Mouse (Mus musculus): Measurements from ENCODE around the gene Cfap45. TPM values are rescaled to one million over a fixed set of nuclear protein-coding genes. Genes with fewer than 3 reads are reported as not detected.

The Cfap45 gene
- polyA plus RNA-seq, 1 experiment, result 0.33 TPM

DNA sequence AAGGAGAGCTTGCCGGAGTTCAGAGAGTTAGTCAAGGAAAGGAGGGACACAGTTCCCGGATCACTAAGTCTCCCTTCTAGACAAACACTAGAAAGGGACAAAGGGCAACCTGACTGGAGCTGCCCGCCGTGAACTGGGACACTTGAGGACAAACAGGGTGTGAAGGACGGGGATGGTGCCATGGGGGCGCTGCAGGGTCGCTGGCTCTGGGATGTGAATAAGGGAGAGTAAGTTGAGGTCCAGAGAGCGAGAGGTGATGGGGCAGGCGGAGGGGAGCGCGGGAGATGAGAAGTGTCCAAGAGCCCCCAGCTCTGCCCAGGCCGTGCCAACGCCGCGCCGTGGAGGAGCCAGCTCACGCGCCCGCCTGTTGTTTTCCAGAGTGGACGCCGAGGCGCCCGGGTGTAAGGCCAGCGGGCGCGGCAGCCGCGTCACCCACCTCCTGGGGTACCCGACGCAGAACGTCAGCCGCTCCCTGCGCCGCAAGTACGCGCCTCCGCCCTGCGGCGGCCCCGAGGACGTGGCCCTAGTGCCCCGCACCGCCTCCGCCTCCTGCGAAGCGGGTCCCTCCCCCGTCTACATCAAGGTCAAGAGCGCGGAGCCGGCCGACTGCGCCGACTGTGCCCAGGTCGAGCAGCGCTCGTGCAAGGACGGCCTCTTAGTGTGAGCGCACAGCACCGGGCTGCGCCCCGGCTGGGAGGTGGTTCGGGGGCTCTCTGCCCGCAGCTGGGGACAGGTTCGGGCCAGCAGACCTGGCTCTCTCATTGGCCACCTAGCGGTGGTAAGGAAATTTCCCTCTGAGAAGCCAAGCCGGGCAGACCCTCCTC is 42.3 kb downstream of the Cfap45 start:
- WGBS, result under 1% methylated on average over 66 of the region's 66 CpGs

DNA sequence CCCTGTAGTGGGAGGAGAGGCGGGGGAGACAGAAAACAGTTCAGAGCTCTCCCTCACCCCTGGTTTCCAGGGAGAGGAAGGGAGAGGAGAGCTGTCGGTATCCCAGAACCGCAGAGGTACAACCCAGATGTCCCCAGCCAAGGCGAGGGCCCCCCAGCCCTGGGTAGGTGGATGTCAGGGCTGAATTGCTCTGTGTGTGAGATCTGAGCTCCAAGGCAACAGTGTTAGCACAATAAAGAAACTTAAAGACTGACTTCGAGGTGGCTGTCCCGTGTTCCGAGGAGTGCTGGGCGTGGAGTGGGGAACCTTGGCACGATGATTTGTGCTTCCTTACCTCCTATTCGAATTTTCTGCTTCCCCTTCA is 42.8 kb downstream of the Cfap45 start:
- no peak overlapping the region for H3K27ac ChIP-seq (ENCODE audit: insufficient read depth, low read depth, low read length)
- no peak for DNase-seq
- H3K4me3 ChIP-seq (ENCODE audit: insufficient read depth, low read depth, low read length), result peak overlapping the region; percentile 54
- H3K36me3 ChIP-seq (ENCODE audit: control insufficient read depth, insufficient read depth, low read length), result no peaks in the 10 kb centered on the region
- no peak for TF ChIP-seq CTCF (conservative IDR thresholded peaks at IDR 0.05; ENCODE audit: insufficient read depth, insufficient read length, low read depth, low read length)
- TF ChIP-seq POLR2A (IDR thresholded peaks at IDR 0.05; ENCODE audit: low read depth, low read length), result no peak
- peaks cover 5% of the 10 kb centered on the region for H3K4me1 ChIP-seq (ENCODE audit: control insufficient read depth, insufficient read depth, low read length)
- 10% methylated on average over 9 of the region's 10 CpGs for WGBS
- H3K27me3 ChIP-seq (replicated peaks; ENCODE audit: control insufficient read depth, insufficient read depth, low read length), result no peaks in the 10 kb centered on the region

More for the DNA sequence above, 42.3 kb downstream of the Cfap45 start:
- Histone ChIP-seq H3K36me3 (ENCODE audit: control insufficient read depth, insufficient read depth, low read length) (no peaks in the 10 kb centered on the region), H3K27ac (ENCODE audit: insufficient read depth, low read depth, low read length) (peak overlapping the region; percentile 45), H3K27me3 (replicated peaks; ENCODE audit: control insufficient read depth, insufficient read depth, low read length) (no peaks in the 10 kb centered on the region), H3K4me1 (ENCODE audit: control insufficient read depth, insufficient read depth, low read length) (peaks cover 5% of the 10 kb centered on the region), H3K4me3 (ENCODE audit: insufficient read depth, low read depth, low read length) (peak overlapping the region; percentile 54)
- peak; percentile 89 for DNase-seq
- peak; percentile 58; the same call in 1 of the 2 replicates for TF ChIP-seq CTCF (conservative IDR thresholded peaks at IDR 0.05; ENCODE audit: insufficient read depth, insufficient read length, low read depth, low read length)
- no peak for TF ChIP-seq POLR2A (IDR thresholded peaks at IDR 0.05; ENCODE audit: low read depth, low read length)

DNA sequence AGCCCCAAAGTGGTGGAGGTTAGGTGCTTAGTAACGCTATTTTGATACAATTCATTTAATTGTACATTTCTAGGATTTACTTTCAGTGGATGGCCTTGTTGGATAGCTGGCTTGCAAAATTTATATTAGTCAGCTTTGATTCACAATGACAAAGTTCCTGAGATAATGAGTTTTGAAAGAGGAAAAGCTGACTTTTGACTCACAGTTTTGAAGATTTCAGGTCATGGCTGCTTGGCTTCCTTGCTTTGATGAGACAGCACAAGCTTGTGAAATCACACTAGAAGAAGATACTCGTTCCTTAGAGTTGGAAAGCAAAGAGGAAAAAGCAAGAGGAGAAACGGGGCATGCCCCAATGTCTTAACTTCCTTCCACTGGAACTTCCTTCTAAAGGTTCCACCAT is 45.5 kb downstream of the Cfap45 start:
- Histone ChIP-seq H3K27me3 (replicated peaks; ENCODE audit: control insufficient read depth, insufficient read depth, low read length) (no peaks in the 10 kb centered on the region), H3K36me3 (ENCODE audit: control insufficient read depth, insufficient read depth, low read length) (no peaks in the 10 kb centered on the region), H3K27ac (ENCODE audit: insufficient read depth, low read depth, low read length) (no peak overlapping the region), H3K4me3 (ENCODE audit: insufficient read depth, low read depth, low read length) (no peak overlapping the region), H3K4me1 (ENCODE audit: control insufficient read depth, insufficient read depth, low read length) (peaks cover 5% of the 10 kb centered on the region)
- WGBS, result 70% methylated on average over 3 of the region's 3 CpGs
- DNase-seq, result no peak
- TF ChIP-seq CTCF (conservative IDR thresholded peaks at IDR 0.05; ENCODE audit: insufficient read depth, insufficient read length, low read depth, low read length), result no peak

DNA sequence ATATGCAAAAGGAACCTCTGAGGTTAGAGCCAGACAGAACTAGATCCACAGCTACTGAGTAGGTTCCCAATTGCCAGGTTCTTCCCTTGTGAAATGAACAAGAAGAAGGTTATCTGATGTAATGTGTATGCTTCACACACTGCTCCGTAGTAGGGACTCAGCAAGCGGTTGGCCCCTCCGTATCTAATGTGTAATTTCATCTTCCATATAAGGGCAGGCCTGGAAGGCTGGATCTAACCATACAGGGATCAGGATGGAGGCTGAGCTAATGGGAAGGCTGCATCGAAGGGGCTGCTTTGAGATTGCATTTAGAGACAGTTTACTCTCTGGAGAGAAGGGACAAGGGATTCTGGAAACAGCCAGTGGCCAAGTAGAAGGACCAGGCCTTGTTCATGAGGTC is 47.2 kb downstream of the Cfap45 start:
- Histone ChIP-seq H3K36me3 (ENCODE audit: control insufficient read depth, insufficient read depth, low read length) (no peaks in the 10 kb centered on the region), H3K27ac (ENCODE audit: insufficient read depth, low read depth, low read length) (no peak overlapping the region), H3K4me1 (ENCODE audit: control insufficient read depth, insufficient read depth, low read length) (no peaks in the 10 kb centered on the region), H3K27me3 (replicated peaks; ENCODE audit: control insufficient read depth, insufficient read depth, low read length) (no peaks in the 10 kb centered on the region), H3K4me3 (ENCODE audit: insufficient read depth, low read depth, low read length) (no peak overlapping the region)
- TF ChIP-seq POLR2A (IDR thresholded peaks at IDR 0.05; ENCODE audit: low read depth, low read length) (no peak), CTCF (conservative IDR thresholded peaks at IDR 0.05; ENCODE audit: insufficient read depth, insufficient read length, low read depth, low read length) (no peak)
- DNase-seq, result no peak
- WGBS, result 65% methylated on average over 4 of the region's 4 CpGs

DNA sequence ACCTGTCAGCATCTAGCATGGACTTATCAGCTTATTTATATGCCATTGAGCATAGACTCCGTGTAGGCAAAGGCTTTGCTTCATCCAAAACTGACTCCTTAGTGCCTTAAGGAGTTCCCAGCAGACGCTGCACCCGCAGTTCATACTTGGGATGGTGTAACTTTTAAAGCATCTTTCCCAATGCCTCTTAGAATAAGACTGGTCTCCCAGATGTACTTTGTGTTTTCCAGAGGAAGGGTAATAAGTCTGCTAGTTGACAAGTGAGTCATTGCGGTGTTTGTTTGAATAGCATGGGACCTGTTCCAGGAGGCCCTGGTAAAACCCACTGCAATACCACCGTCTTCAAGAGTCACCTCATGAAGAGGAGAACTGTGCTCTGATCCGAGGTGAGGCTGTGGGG is 59.5 kb downstream of the Cfap45 start:
- H3K27ac ChIP-seq (ENCODE audit: insufficient read depth, low read depth, low read length), result no peak overlapping the region
- no peak for TF ChIP-seq POLR2A (IDR thresholded peaks at IDR 0.05; ENCODE audit: low read depth, low read length)
- TF ChIP-seq CTCF (conservative IDR thresholded peaks at IDR 0.05; ENCODE audit: insufficient read depth, insufficient read length, low read depth, low read length), result no peak
- no peak for DNase-seq
- H3K36me3 ChIP-seq (ENCODE audit: control insufficient read depth, insufficient read depth, low read length), result no peaks in the 10 kb centered on the region
- H3K4me3 ChIP-seq (ENCODE audit: insufficient read depth, low read depth, low read length), result no peak overlapping the region
- 69% methylated on average over 6 of the region's 6 CpGs for WGBS
- no peaks in the 10 kb centered on the region for H3K4me1 ChIP-seq (ENCODE audit: control insufficient read depth, insufficient read depth, low read length)
- no peaks in the 10 kb centered on the region for H3K27me3 ChIP-seq (replicated peaks; ENCODE audit: control insufficient read depth, insufficient read depth, low read length)

DNA sequence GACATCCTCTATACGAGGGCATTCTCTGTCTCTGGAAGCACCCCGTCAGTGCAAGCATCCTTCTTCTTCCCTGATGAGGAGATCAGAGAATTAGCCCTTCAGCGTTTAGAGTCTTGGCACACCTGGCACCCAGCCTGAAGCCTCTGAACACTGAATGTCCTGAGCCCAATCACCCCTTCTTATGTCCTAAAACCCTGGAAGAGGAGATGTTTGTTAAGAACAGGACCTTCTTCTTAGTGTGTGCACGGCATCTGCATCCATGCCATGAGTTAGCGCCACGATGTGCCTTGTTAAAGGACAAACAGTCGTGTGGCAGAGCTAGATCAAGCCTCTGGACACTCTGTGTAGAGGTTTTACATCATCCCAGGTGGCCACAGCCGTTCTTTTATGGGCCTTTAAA is 61.8 kb downstream of the Cfap45 start:
- Histone ChIP-seq H3K4me1 (ENCODE audit: control insufficient read depth, insufficient read depth, low read length) (no peaks in the 10 kb centered on the region), H3K27ac (ENCODE audit: insufficient read depth, low read depth, low read length) (no peak overlapping the region), H3K27me3 (replicated peaks; ENCODE audit: control insufficient read depth, insufficient read depth, low read length) (no peaks in the 10 kb centered on the region), H3K4me3 (ENCODE audit: insufficient read depth, low read depth, low read length) (no peak overlapping the region), H3K36me3 (ENCODE audit: control insufficient read depth, insufficient read depth, low read length) (no peaks in the 10 kb centered on the region)
- no peak for TF ChIP-seq CTCF (conservative IDR thresholded peaks at IDR 0.05; ENCODE audit: insufficient read depth, insufficient read length, low read depth, low read length)
- no peak for TF ChIP-seq POLR2A (IDR thresholded peaks at IDR 0.05; ENCODE audit: low read depth, low read length)
- DNase-seq, result no peak
- 88% methylated on average over 8 of the region's 8 CpGs for WGBS

DNA sequence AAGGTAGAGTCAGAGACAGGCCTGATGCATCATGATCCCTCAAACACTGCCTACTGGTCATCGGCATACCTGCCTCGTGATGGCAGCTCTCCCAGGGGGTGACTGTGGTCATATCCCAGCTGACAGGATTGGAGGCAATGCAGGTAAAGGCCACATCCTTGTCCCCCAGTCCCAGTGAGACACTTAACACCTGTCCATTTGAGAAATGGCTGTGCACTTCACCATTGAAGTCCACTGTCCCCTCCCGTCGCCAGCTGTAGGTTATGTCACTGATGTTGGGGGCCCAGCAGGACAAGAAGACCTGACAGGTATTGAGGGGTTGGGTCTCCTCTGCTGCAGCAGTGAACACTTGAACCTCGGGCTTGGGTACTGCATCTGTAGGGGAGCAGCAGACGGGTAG is 63.7 kb downstream of the Cfap45 start:
- 84% methylated on average over 6 of the region's 6 CpGs for WGBS

More for the DNA sequence above, 63.7 kb downstream of the Cfap45 start:
- H3K4me1 ChIP-seq (ENCODE audit: control insufficient read depth, insufficient read depth, low read length), result no peaks in the 10 kb centered on the region
- H3K36me3 ChIP-seq (ENCODE audit: control insufficient read depth, insufficient read depth, low read length), result no peaks in the 10 kb centered on the region
- no peak for DNase-seq
- TF ChIP-seq CTCF (conservative IDR thresholded peaks at IDR 0.05; ENCODE audit: insufficient read depth, insufficient read length, low read depth, low read length), result no peak
- no peak for TF ChIP-seq POLR2A (IDR thresholded peaks at IDR 0.05; ENCODE audit: low read depth, low read length)
- no peaks in the 10 kb centered on the region for H3K27me3 ChIP-seq (replicated peaks; ENCODE audit: control insufficient read depth, insufficient read depth, low read length)
- no peak overlapping the region for H3K27ac ChIP-seq (ENCODE audit: insufficient read depth, low read depth, low read length)
- no peak overlapping the region for H3K4me3 ChIP-seq (ENCODE audit: insufficient read depth, low read depth, low read length)

Data from kidney, adult 2 months (tissue).